Mouse (Mus musculus): ENCODE results near the gene Ccdc60.

Gene Ccdc60

GRCm38 (mm10) chr5:116271511-116272227 lies 17.1 kb downstream of the Ccdc60 start:
- no peak for DNase-seq (ENCODE audit: low read depth, low spot score)

GRCm38 (mm10) chr5:116269212-116270145 lies 19.3 kb downstream of the Ccdc60 start:
- no peak for DNase-seq (ENCODE audit: low read depth, low spot score)

- no peak for DNase-seq (ENCODE audit: low read depth, low spot score)
Observed at GRCm38 (mm10) chr5:116262689-116263088, 26.1 kb downstream of the Ccdc60 start.

- DNase-seq (ENCODE audit: low read depth, low spot score), result no peak
Observed at GRCm38 (mm10) chr5:116261944-116262343, 26.8 kb downstream of the Ccdc60 start.

GRCm38 (mm10) chr5:116260356-116260755 lies 28.4 kb downstream of the Ccdc60 start:
- DNase-seq (ENCODE audit: low read depth, low spot score), result no peak

GRCm38 (mm10) chr5:116258321-116258860 lies 30.4 kb downstream of the Ccdc60 start:
- no peak for DNase-seq (ENCODE audit: low read depth, low spot score)

GRCm38 (mm10) chr5:116253914-116254313 lies 34.9 kb downstream of the Ccdc60 start:
- no peak for DNase-seq (ENCODE audit: low read depth, low spot score)

- no peak for DNase-seq (ENCODE audit: low read depth, low spot score)
Observed at GRCm38 (mm10) chr5:116252186-116252585, 36.6 kb downstream of the Ccdc60 start.

- no peak for DNase-seq (ENCODE audit: low read depth, low spot score)
Observed at GRCm38 (mm10) chr5:116246642-116247041, 42.1 kb downstream of the Ccdc60 start.

GRCm38 (mm10) chr5:116244476-116244875 lies 44.3 kb downstream of the Ccdc60 start:
- DNase-seq (ENCODE audit: low read depth, low spot score), result no peak

GRCm38 (mm10) chr5:116243622-116244021 lies 45.2 kb downstream of the Ccdc60 start:
- no peak for DNase-seq (ENCODE audit: low read depth, low spot score)

GRCm38 (mm10) chr5:116231841-116232643 lies 56.7 kb downstream of the Ccdc60 start:
- no peak for DNase-seq (ENCODE audit: low read depth, low spot score)

- no peak for DNase-seq (ENCODE audit: low read depth, low spot score)
Observed at GRCm38 (mm10) chr5:116228414-116228813, 60.4 kb downstream of the Ccdc60 start.

- DNase-seq (ENCODE audit: low read depth, low spot score), result no peak
Observed at GRCm38 (mm10) chr5:116224023-116224422, 64.8 kb downstream of the Ccdc60 start.

GRCm38 (mm10) chr5:116221916-116222315 lies 66.9 kb downstream of the Ccdc60 start:
- no peak for DNase-seq (ENCODE audit: low read depth, low spot score)

- no peak for DNase-seq (ENCODE audit: low read depth, low spot score)
Observed at GRCm38 (mm10) chr5:116219288-116219687, 69.5 kb downstream of the Ccdc60 start.

GRCm38 (mm10) chr5:116212706-116213105 lies 76.1 kb downstream of the Ccdc60 start:
- no peak for DNase-seq (ENCODE audit: low read depth, low spot score)

- DNase-seq (ENCODE audit: low read depth, low spot score), result no peak
Observed at GRCm38 (mm10) chr5:116209378-116210091, 79.2 kb downstream of the Ccdc60 start.

GRCm38 (mm10) chr5:116208741-116209368 lies 79.9 kb downstream of the Ccdc60 start:
- no peak for DNase-seq (ENCODE audit: low read depth, low spot score)

- no peak for DNase-seq (ENCODE audit: low read depth, low spot score)
Observed at GRCm38 (mm10) chr5:116202692-116203091, 86.1 kb downstream of the Ccdc60 start.
